Mouse (Mus musculus): Measurements from ENCODE around the gene Srd5a3.

Srd5a3 gene

GRCm38 (mm10) chr5:76194377-76194945 is 54.4 kb downstream of the Srd5a3 start:
- DNase-seq: no peak

DNA sequence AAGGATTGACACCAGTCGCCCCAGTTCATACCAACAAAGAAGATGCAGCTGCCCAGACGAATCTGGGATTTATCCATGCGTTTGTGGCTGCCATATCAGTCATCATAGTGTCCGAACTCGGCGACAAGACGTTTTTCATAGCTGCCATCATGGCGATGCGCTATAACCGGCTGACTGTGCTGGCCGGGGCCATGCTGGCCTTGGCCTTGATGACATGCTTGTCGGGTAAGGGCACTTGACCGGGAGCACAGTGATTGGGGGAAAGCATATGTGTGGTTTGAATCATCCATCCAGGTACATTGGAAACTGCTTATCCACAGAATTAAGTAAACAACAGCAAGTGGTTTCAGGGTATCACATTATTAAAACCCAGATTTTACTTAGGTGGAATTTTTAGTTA is 59.3 kb downstream of the Srd5a3 start:
- no peak for DNase-seq

- no peak for DNase-seq
These were observed 63.1 kb downstream of the Srd5a3 start for GRCm38 (mm10) chr5:76203171-76203570.
